Mouse (Mus musculus): ENCODE results near the gene Gm49450. TPM values are rescaled to one million over a fixed set of nuclear protein-coding genes. Genes with fewer than 3 reads are reported as not detected.
"Not testable (repeated sequence)": the region's sequence is repeated elsewhere in the genome, so short reads cannot be mapped to it uniquely, and the experiment has no call there.

The Gm49450 gene
- total RNA-seq, 4 experiments from 2014 or later, result not detected

DNA sequence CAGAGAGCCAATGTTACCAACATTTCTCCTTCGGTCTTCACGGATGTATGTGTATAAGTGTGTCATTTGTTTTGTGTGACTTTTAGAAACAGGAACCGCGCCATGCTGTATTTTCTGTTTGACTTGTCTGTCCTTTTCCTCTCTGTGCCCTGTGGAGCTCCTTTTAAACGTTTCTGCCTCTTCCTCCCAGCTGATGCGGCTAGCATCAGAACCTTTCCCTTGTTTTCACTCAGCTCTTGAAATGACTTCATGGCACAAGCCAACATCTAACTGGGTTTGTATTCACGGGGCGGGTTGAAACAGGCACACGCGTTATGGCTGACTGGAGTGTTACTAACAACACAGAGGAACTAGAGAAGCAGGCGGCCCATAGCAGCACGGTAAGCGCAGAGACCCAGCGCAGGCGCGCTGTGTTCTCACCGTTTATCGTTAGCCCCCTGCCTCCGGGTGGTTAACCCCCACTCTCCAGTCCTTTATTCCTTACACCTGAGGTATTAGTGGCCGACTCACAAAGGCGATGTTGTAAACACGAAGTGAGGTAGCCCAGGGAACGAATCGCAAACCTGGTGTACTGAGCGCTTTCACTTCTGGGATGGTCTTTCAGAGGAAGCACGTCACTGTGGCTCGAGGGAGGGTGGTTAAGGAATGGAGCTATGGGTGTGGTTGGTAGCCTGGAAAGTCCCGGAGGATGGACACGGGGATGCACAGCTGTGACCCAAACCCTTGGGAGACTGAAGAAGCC lies 32.1 kb upstream of the Gm49450 start:
- peak; percentile 83 for DNase-seq

DNA sequence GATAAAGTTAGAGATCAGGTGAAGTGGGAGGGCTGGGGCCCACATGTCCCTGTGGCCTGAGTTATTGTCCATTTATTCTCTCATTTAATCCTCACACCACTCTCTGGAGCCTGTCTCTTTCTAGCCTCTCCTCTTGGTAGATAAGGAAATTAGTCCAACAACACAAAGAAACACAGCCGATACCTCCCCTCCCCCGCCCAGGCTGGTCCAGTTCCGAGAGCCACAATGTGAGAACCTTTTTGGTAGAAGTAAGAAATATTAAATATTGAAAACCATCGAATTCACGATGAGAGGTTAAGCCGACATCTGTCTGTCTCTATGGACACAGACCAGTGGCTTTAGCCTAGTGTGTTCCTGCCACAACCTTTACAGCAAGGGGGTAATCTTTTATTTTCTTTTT lies 31.3 kb upstream of the Gm49450 start:
- no peak for DNase-seq

DNA sequence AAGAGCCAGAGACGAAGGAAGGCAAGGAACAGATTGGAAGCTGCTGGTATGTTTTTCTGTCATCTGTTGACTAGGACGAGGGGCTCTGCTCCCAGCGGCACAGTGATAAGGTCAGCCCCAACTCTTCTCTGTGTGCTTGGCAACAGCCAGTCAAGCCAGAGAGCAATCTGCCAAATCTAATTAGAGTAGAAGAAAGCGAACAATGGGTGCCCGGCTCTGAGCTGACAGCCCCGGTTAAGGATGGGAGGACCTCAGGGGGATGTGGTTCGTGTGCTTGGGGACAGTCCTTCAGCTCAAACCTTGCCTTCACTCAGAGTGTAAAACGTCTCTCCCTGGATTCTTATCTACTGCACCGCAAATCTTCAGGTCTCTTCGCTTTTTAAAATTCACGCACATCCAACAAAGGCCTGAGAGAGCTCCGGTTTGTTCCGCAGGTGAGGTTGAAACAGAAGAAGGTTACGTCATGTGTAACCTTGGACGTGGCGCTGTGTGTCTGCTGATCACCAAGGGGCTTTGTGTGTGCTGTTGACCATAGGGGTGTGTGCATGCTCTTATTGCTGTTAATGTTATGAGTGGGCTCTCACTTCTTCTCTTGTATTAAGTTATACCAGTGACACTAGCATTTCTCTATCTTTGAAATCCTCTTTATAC lies 30.2 kb upstream of the Gm49450 start:
- no peak for DNase-seq

GRCm38 (mm10) chr15:98982100-98982499 lies 28.7 kb upstream of the Gm49450 start:
- DNase-seq, result no peak

- no peak for DNase-seq
Measured at GRCm38 (mm10) chr15:98980012-98980614, 26.8 kb upstream of the Gm49450 start.

DNA sequence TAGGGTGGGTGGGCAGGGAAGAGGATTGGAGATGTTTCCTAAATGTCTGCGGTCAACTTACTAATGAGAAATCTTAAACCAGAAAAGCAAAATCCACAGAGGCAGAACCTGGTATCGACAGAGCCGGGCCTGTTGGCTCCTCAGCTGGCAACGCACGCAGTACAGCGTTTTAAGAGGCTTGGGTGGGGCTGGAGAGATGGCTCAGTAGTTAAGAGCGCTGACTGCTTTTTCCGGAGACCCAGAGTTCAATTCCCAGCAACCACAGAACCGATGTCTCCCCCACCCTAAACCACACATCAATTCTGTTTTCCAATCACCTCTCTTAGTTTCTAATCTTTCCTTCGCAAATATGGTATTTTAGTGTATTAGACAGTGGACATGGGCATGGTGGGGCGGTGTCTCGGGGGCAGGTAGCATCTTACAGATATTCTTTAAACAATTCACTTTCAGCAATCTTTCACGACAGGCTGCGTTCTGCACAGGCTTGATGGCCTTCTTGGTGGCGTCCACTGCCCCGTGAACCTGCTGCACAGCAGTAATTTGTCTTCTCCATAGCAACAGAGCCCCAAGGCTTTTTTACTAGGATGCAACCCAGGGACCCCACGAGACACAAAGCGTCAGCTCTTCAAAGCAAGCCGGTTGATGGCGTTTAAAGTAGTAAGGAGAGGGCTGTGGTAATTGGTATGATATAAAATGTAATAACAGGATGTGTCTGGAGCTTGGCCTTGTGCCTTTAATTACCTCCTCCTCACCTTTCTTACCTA lies 25.2 kb upstream of the Gm49450 start:
- no peak for DNase-seq

- no peak for DNase-seq
Measured at GRCm38 (mm10) chr15:98977759-98978408, 24.5 kb upstream of the Gm49450 start.

DNA sequence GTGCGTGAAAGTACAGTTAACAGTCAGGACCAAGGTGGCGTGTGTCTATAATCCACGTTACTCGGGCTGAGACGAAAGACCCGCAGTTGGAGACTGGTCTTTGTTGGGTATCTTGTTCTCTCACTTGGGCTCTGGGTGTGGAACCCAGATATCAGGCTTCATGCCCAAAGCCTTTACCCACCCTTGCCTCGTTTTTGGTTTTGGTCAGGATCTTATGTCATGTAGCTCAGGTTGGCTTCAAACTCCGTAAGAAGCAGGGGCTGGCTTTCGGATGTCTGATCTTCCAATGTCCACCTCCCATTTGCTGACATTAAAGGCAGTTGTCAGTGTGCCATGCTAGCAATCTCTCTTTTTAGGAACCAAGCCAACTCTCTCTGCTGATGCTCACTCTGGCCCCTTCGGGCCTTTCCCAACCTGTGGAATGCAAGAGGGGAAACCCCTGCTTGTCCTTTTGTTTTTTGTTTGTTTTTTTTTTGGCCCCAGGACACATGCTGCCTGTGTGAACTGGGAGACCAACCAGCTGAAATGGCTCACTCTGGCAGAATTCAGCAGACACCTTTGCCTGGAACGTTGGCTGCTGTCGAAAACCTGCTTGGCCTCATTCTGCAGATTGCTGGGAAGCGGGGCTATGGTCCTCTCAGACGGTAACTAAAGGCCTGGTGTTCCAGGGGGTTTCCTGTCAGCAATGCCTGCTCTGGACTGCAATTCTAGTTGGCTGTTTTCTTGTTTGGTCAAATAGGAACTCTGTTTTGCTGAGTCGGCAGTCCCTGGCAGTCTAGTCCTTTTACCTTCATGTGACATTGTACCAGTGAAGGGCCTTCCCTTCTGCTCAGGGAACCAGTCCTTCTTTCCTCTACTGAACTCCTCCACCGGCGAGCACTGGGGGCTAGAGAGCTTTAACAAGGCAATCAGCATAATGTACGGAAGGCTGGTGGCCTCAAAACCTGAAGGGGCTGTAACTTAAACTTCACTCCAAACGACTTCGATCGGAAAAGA lies 23.7 kb upstream of the Gm49450 start:
- no peak for DNase-seq

- no peak for DNase-seq
Measured at GRCm38 (mm10) chr15:98973015-98973614, 19.8 kb upstream of the Gm49450 start.

- DNase-seq, result not testable (repeated sequence)
Measured at GRCm38 (mm10) chr15:98971576-98972320, 18.4 kb upstream of the Gm49450 start.

GRCm38 (mm10) chr15:98971111-98971510 lies 17.8 kb upstream of the Gm49450 start:
- DNase-seq, result no peak

DNA sequence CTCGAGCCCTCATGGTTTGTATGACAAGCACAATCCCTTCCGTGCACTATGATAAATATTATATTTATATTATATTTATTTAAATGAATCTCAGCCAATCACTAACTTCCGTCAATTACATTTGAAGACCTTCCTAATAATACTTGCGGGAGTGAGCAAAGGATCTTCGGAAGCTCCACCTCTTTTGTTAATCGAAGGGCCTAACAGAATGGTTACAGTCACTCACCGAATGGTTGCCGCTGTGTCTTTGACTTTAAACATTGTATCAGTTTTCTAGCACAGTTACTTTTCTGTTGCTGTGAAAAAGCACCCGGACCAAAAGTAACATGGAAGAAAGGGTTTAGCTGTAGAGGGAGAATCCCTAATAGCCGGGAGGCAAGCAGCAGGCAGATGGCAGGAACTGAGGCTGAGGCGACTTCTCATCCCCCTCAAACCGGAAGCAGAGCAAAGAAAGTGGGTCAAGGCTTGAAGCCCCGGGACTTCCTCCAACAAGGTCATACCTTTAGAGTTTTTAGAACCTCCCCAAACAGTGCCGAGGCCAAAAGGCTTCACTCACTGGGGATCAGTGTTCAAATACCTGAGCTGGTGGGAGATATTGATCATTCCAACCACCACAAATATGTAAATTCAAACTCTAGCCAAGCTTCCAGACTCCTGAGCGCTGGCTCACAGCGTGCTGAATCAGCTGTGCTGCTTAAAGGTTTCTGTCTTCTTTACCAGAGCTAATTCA lies 16.2 kb upstream of the Gm49450 start:
- DNase-seq, result no peak

DNA sequence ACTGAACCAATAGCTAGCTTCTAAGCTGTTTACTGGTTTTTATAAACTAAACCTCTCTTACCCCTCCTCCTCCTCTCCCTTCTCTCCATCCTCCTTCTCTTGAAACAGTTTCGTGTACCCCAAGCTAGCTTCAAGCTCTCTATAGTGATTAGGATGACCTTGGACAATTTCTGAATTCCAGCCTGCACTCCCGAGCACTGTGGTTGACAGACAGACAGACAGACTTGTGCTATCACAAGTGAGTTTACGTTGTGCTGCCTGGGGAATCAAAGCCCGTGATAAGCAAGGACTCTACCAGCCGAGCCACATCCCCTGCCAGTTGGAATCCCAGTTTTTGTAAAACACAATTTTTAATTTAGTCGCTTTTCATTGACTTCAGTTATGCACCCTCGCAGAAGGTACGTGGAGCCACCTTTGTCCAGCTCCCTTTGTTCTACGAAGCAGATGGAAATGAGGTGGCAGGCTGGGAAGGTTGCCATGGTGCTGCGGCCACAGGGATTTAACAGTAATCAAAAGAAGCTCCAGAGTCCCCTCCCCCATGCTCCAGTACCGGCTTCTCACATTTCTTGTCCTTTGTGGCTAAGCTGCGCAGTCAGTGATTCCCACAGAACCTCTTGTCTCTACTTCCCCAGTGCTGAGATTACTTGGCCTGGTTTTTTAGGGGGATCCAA lies 15.5 kb upstream of the Gm49450 start:
- DNase-seq, result no peak

- DNase-seq, result no peak
Measured at GRCm38 (mm10) chr15:98959531-98959930, 6.2 kb upstream of the Gm49450 start.

GRCm38 (mm10) chr15:98958901-98959420 lies 5.6 kb upstream of the Gm49450 start:
- no peak for DNase-seq

DNA sequence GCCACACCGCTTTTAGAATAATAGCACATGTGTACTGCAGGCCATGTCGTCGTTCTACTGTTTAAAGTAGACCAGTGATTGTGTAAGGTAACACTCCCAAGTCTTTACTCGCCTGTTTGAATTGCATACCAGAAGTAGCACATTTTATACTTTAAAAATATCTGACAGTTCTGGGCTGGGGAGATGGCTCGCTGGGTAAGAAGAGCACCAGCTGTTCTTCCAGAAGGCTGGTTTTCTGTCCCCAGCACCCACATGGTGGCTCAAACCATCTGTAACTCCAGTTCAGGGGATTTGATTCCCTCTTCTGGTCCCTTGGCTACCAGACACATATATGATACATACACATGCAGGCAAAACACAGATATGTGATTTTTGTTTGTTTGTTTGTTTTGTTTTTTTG lies 4.1 kb upstream of the Gm49450 start:
- no peak for DNase-seq

DNA sequence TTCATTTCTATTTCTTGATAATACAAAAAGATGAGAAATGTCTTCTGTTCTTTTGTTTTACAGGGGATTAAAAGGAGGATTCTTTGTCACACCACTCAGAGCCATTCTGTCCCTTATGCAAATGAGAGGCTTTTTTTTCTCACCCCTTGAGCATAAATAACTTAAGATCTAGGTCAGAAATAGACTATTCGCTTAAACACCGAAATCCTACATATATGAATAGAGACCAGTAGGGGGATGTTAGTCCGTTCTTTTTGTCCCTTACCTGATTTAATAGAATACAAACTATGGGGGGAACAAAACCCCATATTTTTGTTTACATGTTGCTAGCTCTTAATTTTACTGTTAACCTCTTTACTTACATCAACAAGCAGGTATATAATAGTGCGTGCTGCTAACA lies 2.6 kb upstream of the Gm49450 start:
- no peak for DNase-seq

DNA sequence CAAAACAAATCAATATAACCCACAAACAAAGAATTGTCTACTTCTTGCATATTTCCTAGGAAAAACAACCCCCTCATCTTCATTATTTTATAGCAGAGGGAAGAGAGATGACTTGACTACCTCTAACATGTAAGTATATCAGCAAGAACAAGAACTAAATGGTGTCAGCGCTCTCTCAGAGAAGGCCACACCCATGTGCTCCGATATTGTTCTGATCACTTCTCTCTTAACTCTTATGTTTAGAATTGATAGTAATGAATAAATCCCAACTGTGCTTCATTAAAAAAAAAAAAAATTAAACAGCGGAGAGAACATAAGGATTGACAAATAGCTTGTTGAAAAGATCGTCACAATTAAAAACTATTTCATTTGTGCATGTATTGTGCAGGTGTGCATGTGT lies 2.0 kb upstream of the Gm49450 start:
- DNase-seq, result no peak
